Mouse (Mus musculus): ENCODE measurements around the gene Lrp11.
"Not testable (repeated sequence)": the region's sequence is repeated elsewhere in the genome, so short reads cannot be mapped to it uniquely, and the experiment has no call there.

DNA sequence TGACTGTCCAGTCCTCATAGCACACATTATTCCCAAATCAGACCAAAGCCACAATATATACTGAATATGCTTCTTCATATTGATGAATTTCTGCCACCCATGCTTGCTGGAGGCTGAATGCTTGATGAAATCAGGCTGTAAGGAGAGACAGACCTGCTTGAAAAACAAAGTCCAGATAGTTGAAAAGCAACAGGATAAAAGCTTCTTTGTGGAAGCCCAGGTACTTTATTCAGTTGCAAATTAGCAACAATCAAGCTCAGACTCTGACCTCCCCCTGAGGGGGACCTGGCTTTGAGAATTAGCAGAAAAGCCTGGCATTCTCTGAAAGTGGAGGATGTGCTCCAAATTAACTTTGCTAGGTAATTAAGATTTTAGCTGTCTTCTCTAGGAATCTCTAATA is 22.6 kb downstream of the Lrp11 start:
- not testable (repeated sequence) for TF ChIP-seq CTCF, EP300 (IDR thresholded peaks at IDR 0.05; ENCODE audit: low read depth)

Data from liver, postnatal 0 days (tissue).